Mouse (Mus musculus): ENCODE data around the gene Gm16181.

DNA sequence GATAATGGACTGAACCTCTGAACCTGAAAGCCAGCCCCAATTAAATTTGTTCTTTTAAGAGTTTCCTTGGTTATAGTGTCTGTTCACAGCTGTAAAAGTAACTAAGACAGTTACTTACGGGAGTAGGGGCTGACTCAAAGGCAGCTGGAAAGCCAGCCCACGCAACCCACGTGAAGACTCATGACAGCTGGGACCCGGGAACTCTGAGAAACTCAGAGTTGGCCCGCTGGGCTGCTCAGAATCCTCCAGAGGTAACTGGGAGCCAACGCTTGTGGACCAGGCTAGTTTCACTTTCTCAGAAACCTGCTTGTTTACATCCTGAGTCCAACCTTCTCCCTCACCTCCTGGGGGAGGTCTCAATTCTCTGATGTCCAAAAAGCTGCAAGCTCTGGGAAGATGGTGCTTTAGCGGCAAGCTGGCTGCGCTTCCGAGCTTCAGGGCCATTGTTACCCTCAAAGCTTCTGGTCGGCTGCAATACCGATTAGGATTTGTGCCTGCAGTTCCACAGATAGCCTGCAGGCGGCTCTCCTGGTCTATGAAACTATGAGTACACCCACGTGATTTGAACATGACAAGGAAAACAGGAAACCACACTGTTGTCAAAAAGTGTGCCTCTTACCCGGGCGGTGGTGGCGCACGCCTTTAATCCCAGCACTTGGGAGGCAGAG is 37.3 kb downstream of the Gm16181 start:
- TF ChIP-seq CTCF (IDR thresholded peaks at IDR 0.05; ENCODE audit: low read depth, low read length) (peak; percentile 76; the same call in 1 of the 2 replicates), POLR2A (IDR thresholded peaks at IDR 0.05; ENCODE audit: borderline replicate concordance, low read depth, low read length) (no peak)
